Comparison of ENCODE assay signal across 10 mouse cellular contexts in the genomic region with DNA sequence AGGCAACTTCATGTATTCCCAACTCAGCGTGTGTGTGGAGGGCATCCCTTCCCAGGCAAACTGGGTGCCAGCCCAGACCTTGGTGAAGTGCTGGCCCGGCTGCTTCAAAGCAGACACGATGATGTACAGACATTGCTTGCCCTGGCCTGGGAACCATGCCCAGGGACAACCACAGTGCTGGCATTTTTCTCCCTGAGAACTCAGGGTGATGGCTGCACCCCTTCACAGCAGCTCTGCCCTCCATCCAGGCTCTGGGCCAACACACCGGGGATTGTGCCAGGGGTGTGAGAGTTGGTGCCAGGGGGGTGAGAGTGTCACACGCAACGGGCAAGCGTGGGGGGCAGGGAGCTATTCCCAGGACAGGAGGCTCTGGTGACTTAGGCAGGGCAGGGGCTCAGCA. TPM values are rescaled to one million over a fixed set of nuclear protein-coding genes. Genes with fewer than 3 reads are reported as not detected.
DNase-seq lines count a peak whose midpoint lies in the region; ATAC-seq lines count a peak whose summit lies in the region.
"Had no signal": no experiment of that assay in that cellular context is flagged by ENCODE, and none has a peak within 500 bp of the region (broad histone marks: within the 10 kb centered on the region; RNA-seq: fewer than 3 reads in every experiment).

No protein-coding gene starts in this region.

- H3K4me2 ChIP-seq in forebrain, embryonic 13.5 days = no peak overlapping the region
- no peak overlapping the region for H3K4me2 ChIP-seq in forebrain, embryonic 11.5 days (ENCODE audit: low read depth, low read length, severe bottlenecking)
- no peak overlapping the region for H3K4me2 ChIP-seq in heart, embryonic 16.5 days (ENCODE audit: low read depth, low read length)

- H3K9ac ChIP-seq in forebrain, embryonic 13.5 days = 0 out of 2 replicates have a peak overlapping the region, but pooled peaks have one; percentile 19
- H3K9ac ChIP-seq in forebrain, embryonic 11.5 days (ENCODE audit: low read length) = no peak overlapping the region
- H3K9ac ChIP-seq in heart, embryonic 16.5 days (ENCODE audit: low read length) = no peak overlapping the region
- H3K9ac ChIP-seq: liver, embryonic 14.5 days had no signal

- no peak overlapping the region for H3K4me3 ChIP-seq in forebrain, embryonic 13.5 days
- H3K4me3 ChIP-seq in forebrain, embryonic 11.5 days (ENCODE audit: low read depth, low read length) = no peak overlapping the region
- no peak overlapping the region for H3K4me3 ChIP-seq in heart, embryonic 16.5 days (ENCODE audit: low read length)

- peak; percentile 30; the same call in 1 of the 2 replicates for ATAC-seq in forebrain, embryonic 13.5 days
- no peak for ATAC-seq in forebrain, embryonic 11.5 days (replicated peaks; ENCODE audit: low FRiP score)
- peak; percentile 59 for ATAC-seq in heart, embryonic 16.5 days (replicated peaks; ENCODE audit: extremely low read depth, insufficient read depth, low FRiP score)

- peaks cover 7% of the 10 kb centered on the region; the same call in 1 of the 2 replicates for H3K4me1 ChIP-seq in forebrain, embryonic 13.5 days
- H3K4me1 ChIP-seq in forebrain, embryonic 11.5 days (replicated peaks; ENCODE audit: control insufficient read depth, insufficient read depth, low read length) = no peaks in the 10 kb centered on the region
- H3K4me1 ChIP-seq in heart, embryonic 16.5 days (ENCODE audit: control insufficient read depth, insufficient read depth, low read length) = 0 out of 2 replicates have a peak, but pooled peaks cover 7% of the 10 kb centered on the region

- intact Hi-C loops in left cerebral cortex, postnatal 25 days (cut with DNase I) = no loop called here

- H3K27me3 ChIP-seq in forebrain, embryonic 13.5 days = no peaks in the 10 kb centered on the region
- H3K27me3 ChIP-seq in forebrain, embryonic 11.5 days (ENCODE audit: control insufficient read depth, insufficient read depth, low read length) = no peaks in the 10 kb centered on the region
- no peaks in the 10 kb centered on the region for H3K27me3 ChIP-seq in heart, embryonic 16.5 days (ENCODE audit: control insufficient read depth, insufficient read depth, low read length)

- WGBS in forebrain, embryonic 13.5 days = 59% methylated on average over 7 of the region's 7 CpGs
- 93% methylated on average over 7 of the region's 7 CpGs for WGBS in forebrain, embryonic 11.5 days
- WGBS in heart, embryonic 16.5 days = 47% methylated on average over 7 of the region's 7 CpGs

- no peaks in the 10 kb centered on the region for H3K36me3 ChIP-seq in forebrain, embryonic 13.5 days (ENCODE audit: poor library complexity, severe bottlenecking)
- no peaks in the 10 kb centered on the region for H3K36me3 ChIP-seq in forebrain, embryonic 11.5 days (ENCODE audit: control insufficient read depth, insufficient read depth, low read length)
- H3K36me3 ChIP-seq in heart, embryonic 16.5 days (ENCODE audit: control insufficient read depth, insufficient read depth) = no peaks in the 10 kb centered on the region

- H3K9me3 ChIP-seq in forebrain, embryonic 13.5 days (replicated peaks) = no peaks in the 10 kb centered on the region
- no peaks in the 10 kb centered on the region for H3K9me3 ChIP-seq in forebrain, embryonic 11.5 days (ENCODE audit: control insufficient read depth, low read length)
- no peaks in the 10 kb centered on the region for H3K9me3 ChIP-seq in heart, embryonic 16.5 days (replicated peaks; ENCODE audit: control insufficient read depth, low read length)

- no peak for DNase-seq in forebrain, embryonic 11.5 days (ENCODE audit: low spot score)
- DNase-seq in 3T3-L1 (ENCODE audit: low read depth, low spot score) = peak; percentile 66
- peak; percentile 70 for DNase-seq in cerebellum, adult 9-11 months
- peak; percentile 55 to 73 for DNase-seq in left cerebral cortex, postnatal 25 days (ENCODE audit: low spot score in 2 of 2)
- peak; percentile 65 for DNase-seq in right cerebral cortex, postnatal 14 days
- no peak for DNase-seq in embryo, embryonic 9.5 days (ENCODE audit: extremely low spot score)

- H3K27ac ChIP-seq in forebrain, embryonic 13.5 days = peak overlapping the region; percentile 14; the same call in 1 of the 2 replicates
- H3K27ac ChIP-seq in forebrain, embryonic 11.5 days (ENCODE audit: low read depth, low read length) = no peak overlapping the region
- peak overlapping the region; percentile 19 for H3K27ac ChIP-seq in heart, embryonic 16.5 days (ENCODE audit: low read length)
- H3K27ac ChIP-seq: liver, embryonic 14.5 days had no signal

RNA-seq across cellular contexts. Expression of gene 1190005I06Rik, which starts 2.8 kb away (rescaled TPM):
- polyA plus RNA-seq in forebrain, embryonic 13.5 days (2015; fragmentation: Nextera tagmentation; extraction: Ambion mirVana) = 3.7 and 4.5 TPM in 2 replicates
- 1.6 and 2.3 TPM in 2 replicates for polyA plus RNA-seq in forebrain, embryonic 11.5 days (2014; fragmentation: Nextera tagmentation; extraction: Ambion mirVana)
- polyA plus RNA-seq in heart, embryonic 16.5 days (2015; fragmentation: Nextera tagmentation; extraction: Ambion mirVana) = 4.7 and 5.6 TPM in 2 replicates
- total RNA-seq in left cerebral cortex, postnatal 25 days (2021) = 1 to 10 TPM; 8.6 TPM

RNA-seq across cellular contexts. Expression of gene Gm27021, which starts 23.2 kb away (rescaled TPM):
- polyA plus RNA-seq in forebrain, embryonic 13.5 days (2015; fragmentation: Nextera tagmentation; extraction: Ambion mirVana) = 3.9 and 4.4 TPM in 2 replicates
- polyA plus RNA-seq in forebrain, embryonic 11.5 days (2014; fragmentation: Nextera tagmentation; extraction: Ambion mirVana) = 3.3 and 3.5 TPM in 2 replicates
- 0.55 TPM in 1 of 2 replicates, not detected in the other for polyA plus RNA-seq in heart, embryonic 16.5 days (2015; fragmentation: Nextera tagmentation; extraction: Ambion mirVana)
- total RNA-seq in left cerebral cortex, postnatal 25 days (2021) = under 1 TPM in 1 of 2 experiments, not detected in 1; 0.62 TPM
- total RNA-seq: common myeloid progenitor, adult 5-6 weeks had no signal

RNA-seq across cellular contexts. Expression of gene Cox4i1, which starts 23.4 kb away (rescaled TPM):
- 996 and 1,069 TPM in 2 replicates for polyA plus RNA-seq in forebrain, embryonic 13.5 days (2015; fragmentation: Nextera tagmentation; extraction: Ambion mirVana)
- polyA plus RNA-seq in forebrain, embryonic 11.5 days (2014; fragmentation: Nextera tagmentation; extraction: Ambion mirVana) = 812 and 850 TPM in 2 replicates
- 2,414 and 2,430 TPM in 2 replicates for polyA plus RNA-seq in heart, embryonic 16.5 days (2015; fragmentation: Nextera tagmentation; extraction: Ambion mirVana)
- 1,000 to 10,000 TPM; 1,169 to 1,197 TPM for total RNA-seq in left cerebral cortex, postnatal 25 days (2021)

RNA-seq across cellular contexts. Expression of gene Emc8, which starts 23.7 kb away (rescaled TPM):
- 221 and 234 TPM in 2 replicates for polyA plus RNA-seq in forebrain, embryonic 13.5 days (2015; fragmentation: Nextera tagmentation; extraction: Ambion mirVana)
- 307 and 321 TPM in 2 replicates for polyA plus RNA-seq in forebrain, embryonic 11.5 days (2014; fragmentation: Nextera tagmentation; extraction: Ambion mirVana)
- polyA plus RNA-seq in heart, embryonic 16.5 days (2015; fragmentation: Nextera tagmentation; extraction: Ambion mirVana) = 164 and 168 TPM in 2 replicates
- total RNA-seq in left cerebral cortex, postnatal 25 days (2021) = 10 to 100 TPM; 65.2 to 67.0 TPM

RNA-seq across cellular contexts. Expression of gene Gins2, which starts 55.6 kb away (rescaled TPM):
- 66.9 and 79.8 TPM in 2 replicates for polyA plus RNA-seq in forebrain, embryonic 13.5 days (2015; fragmentation: Nextera tagmentation; extraction: Ambion mirVana)
- 105 and 115 TPM in 2 replicates for polyA plus RNA-seq in forebrain, embryonic 11.5 days (2014; fragmentation: Nextera tagmentation; extraction: Ambion mirVana)
- 51.0 and 51.1 TPM in 2 replicates for polyA plus RNA-seq in heart, embryonic 16.5 days (2015; fragmentation: Nextera tagmentation; extraction: Ambion mirVana)
- 1 to 10 TPM; 1.6 to 1.8 TPM for total RNA-seq in left cerebral cortex, postnatal 25 days (2021)

Comparison
In these comparisons a context has a peak if more than half of its experiments do, and no peak if none do; other contexts are left out.
1. DNase-seq: peak in 3T3-L1 (single experiment), cerebellum, adult 9-11 months (single experiment), left cerebral cortex, postnatal 25 days (2 of 2) and right cerebral cortex, postnatal 14 days (single experiment); none in forebrain, embryonic 11.5 days (single experiment) and embryo, embryonic 9.5 days (single experiment).